Comparison of ENCODE assay signal across 8 mouse cellular contexts in genomic region chr10:6035792-6036487, GRCm38 (mm10).
DNase-seq lines count a peak whose midpoint lies in the region; ATAC-seq and TF ChIP-seq lines count a peak whose summit lies in the region.

No protein-coding gene starts in this region.

- peak; percentile 89 for ATAC-seq in forebrain, embryonic 16.5 days
- peak; percentile 91 for ATAC-seq in hindbrain, embryonic 15.5 days (ENCODE audit: low FRiP score, low read depth)
- ATAC-seq in erythroblast, adult 5-6 weeks (replicated peaks; ENCODE audit: low FRiP score, poor library complexity, severe bottlenecking), result no peak

- no peaks in the 10 kb centered on the region for H3K4me1 ChIP-seq in MEL (ENCODE audit: control insufficient read depth in 1 of 2, insufficient read depth in 2 of 2, low read length in 2 of 2)
- H3K4me1 ChIP-seq in forebrain, embryonic 16.5 days (replicated peaks; ENCODE audit: control insufficient read depth, insufficient read depth, low read length), result peaks cover 4% of the 10 kb centered on the region; the same call in 1 of the 2 replicates
- 0 out of 2 replicates have a peak, but pooled peaks cover 3% of the 10 kb centered on the region for H3K4me1 ChIP-seq in hindbrain, embryonic 15.5 days (replicated peaks)

- H3K36me3 ChIP-seq in MEL (ENCODE audit: control insufficient read depth in 1 of 2, insufficient read depth in 2 of 2, low read length in 2 of 2), result no peaks in the 10 kb centered on the region
- no peaks in the 10 kb centered on the region for H3K36me3 ChIP-seq in forebrain, embryonic 16.5 days (ENCODE audit: control insufficient read depth, insufficient read depth)
- H3K36me3 ChIP-seq in hindbrain, embryonic 15.5 days, result no peaks in the 10 kb centered on the region

- TF ChIP-seq POLR2A in MEL (IDR thresholded peaks at IDR 0.05; ENCODE audit: control insufficient read depth in 1 of 2, insufficient read depth in 1 of 2, low read depth in 1 of 2, low read length in 2 of 2, poor library complexity in 1 of 2), result no peak

- H3K27me3 ChIP-seq in MEL (ENCODE audit: control insufficient read depth in 1 of 2, insufficient read depth in 2 of 2, low read length in 2 of 2), result no peaks in the 10 kb centered on the region
- H3K27me3 ChIP-seq in forebrain, embryonic 16.5 days (replicated peaks; ENCODE audit: control insufficient read depth, insufficient read depth, low read length), result no peaks in the 10 kb centered on the region
- no peaks in the 10 kb centered on the region for H3K27me3 ChIP-seq in hindbrain, embryonic 15.5 days

- peak; percentile 28 to 47 (median 43); a peak in 5 of 6 replicates for TF ChIP-seq CTCF in MEL (IDR thresholded peaks at IDR 0.05 in 2 of 3, conservative IDR thresholded peaks at IDR 0.05 in 1 of 3; ENCODE audit: control insufficient read depth in 1 of 3, insufficient read depth in 1 of 3, low read depth in 2 of 3, low read length in 3 of 3, poor library complexity in 1 of 3, severe bottlenecking in 1 of 3)

- H3K9ac ChIP-seq in MEL (ENCODE audit: control insufficient read depth, low read depth, low read length, poor library complexity, severe bottlenecking), result no peak overlapping the region
- 0 out of 2 replicates have a peak overlapping the region, but pooled peaks have one; percentile 13 for H3K9ac ChIP-seq in forebrain, embryonic 16.5 days (replicated peaks; ENCODE audit: low read depth, low read length)
- H3K9ac ChIP-seq in hindbrain, embryonic 15.5 days, result no peak overlapping the region

- TF ChIP-seq RAD21 in MEL (IDR thresholded peaks at IDR 0.05; ENCODE audit: low read depth, low read length), result peak; percentile 34

- peak overlapping the region; percentile 42 for H3K4me2 ChIP-seq in forebrain, embryonic 16.5 days (ENCODE audit: low read length)
- H3K4me2 ChIP-seq in hindbrain, embryonic 15.5 days, result peak overlapping the region; percentile 43

- H3K79me2 ChIP-seq in MEL (ENCODE audit: control insufficient read depth, insufficient read depth, low read length, poor library complexity), result no peaks in the 10 kb centered on the region

- no peak for TF ChIP-seq EP300 in MEL (IDR thresholded peaks at IDR 0.05; ENCODE audit: low read depth in 1 of 2, low read length in 2 of 2)

- WGBS in forebrain, embryonic 16.5 days, result 26% methylated on average over 25 of the region's 25 CpGs
- 26% methylated on average over 25 of the region's 25 CpGs for WGBS in hindbrain, embryonic 15.5 days

- DNase-seq in MEL (ENCODE audit: low read depth, low spot score), result peak; percentile 12
- DNase-seq in c-Kit-positive CD71-positive TER-119-positive erythroid progenitor cells, embryonic 14.5 days (ENCODE audit: low spot score), result peak; percentile 5
- DNase-seq in layer of hippocampus, postnatal 25 days (ENCODE audit: extremely low spot score in 1 of 2, low spot score in 1 of 2), result peak; percentile 84 to 94
- peak; percentile 64 for DNase-seq in lung, postnatal 36 days
- DNase-seq in right cerebral cortex, adult 18-20 months, result peak; percentile 83

- H3K9me3 ChIP-seq in MEL (replicated peaks; ENCODE audit: insufficient read depth, low read length), result no peaks in the 10 kb centered on the region
- no peaks in the 10 kb centered on the region for H3K9me3 ChIP-seq in forebrain, embryonic 16.5 days (ENCODE audit: control insufficient read depth, low read length)
- H3K9me3 ChIP-seq in hindbrain, embryonic 15.5 days, result no peaks in the 10 kb centered on the region

- H3K4me3 ChIP-seq in MEL (ENCODE audit: control insufficient read depth in 1 of 2, insufficient read depth in 1 of 2, low read depth in 2 of 2, low read length in 2 of 2), result no peak overlapping the region
- peak overlapping the region; percentile 17; the same call in 1 of the 2 replicates for H3K4me3 ChIP-seq in forebrain, embryonic 16.5 days (replicated peaks; ENCODE audit: low read length)
- 0 out of 2 replicates have a peak overlapping the region, but pooled peaks have one; percentile 22 for H3K4me3 ChIP-seq in hindbrain, embryonic 15.5 days

- no peak overlapping the region for H3K27ac ChIP-seq in MEL (ENCODE audit: control insufficient read depth, low read depth, low read length)
- no peak overlapping the region for H3K27ac ChIP-seq in forebrain, embryonic 16.5 days (ENCODE audit: low read length)
- H3K27ac ChIP-seq in hindbrain, embryonic 15.5 days (replicated peaks), result no peak overlapping the region

TF ChIP-seq in MEL, 35 proteins besides CTCF, POLR2A, EP300 and RAD21:
- no peak for TF ChIP-seq UBTF (IDR thresholded peaks at IDR 0.05; ENCODE audit: borderline replicate concordance, insufficient read depth, low read depth, low read length)
- TF ChIP-seq MXI1 (IDR thresholded peaks at IDR 0.05; ENCODE audit: low read depth, low read length), result no peak
- TF ChIP-seq SMC3 (IDR thresholded peaks at IDR 0.05; ENCODE audit: low read depth, low read length), result 0 out of 2 replicates have a peak, but pooled peaks have one; percentile 21
TF ChIP-seq in MEL: peak in this region for 1.

Comparison
In these comparisons a context has a peak if more than half of its experiments do, and no peak if none do; other contexts are left out.
1. DNase-seq: peak in every context shown above with its lines; median percentile 89 in layer of hippocampus, postnatal 25 days; 83 in right cerebral cortex, adult 18-20 months; 64 in lung, postnatal 36 days; 12 in MEL; 5 in c-Kit-positive CD71-positive TER-119-positive erythroid progenitor cells, embryonic 14.5 days.
2. H3K4me3 ChIP-seq: peak in forebrain, embryonic 16.5 days (single experiment) and hindbrain, embryonic 15.5 days (single experiment); none in MEL (0 of 2).